Mouse (Mus musculus): Measurements from ENCODE around the gene Wdr38. TPM values are rescaled to one million over a fixed set of nuclear protein-coding genes. Genes with fewer than 3 reads are reported as not detected.

Wdr38 gene
- total RNA-seq, 1 experiment from 2014 or later = 0.85 TPM

Other genes with a start within 250 kb of the Wdr38 start
- gene Nr6a1, start 69.8 kb upstream of the Wdr38 start, total RNA-seq (2021) = 9.5 and 10.2 TPM in 2 replicates
- 9.3 and 10.6 TPM in 2 replicates for gene Olfml2a, start 65.5 kb upstream of the Wdr38 start, total RNA-seq (2021)
- gene Arpc5l, start 7.9 kb downstream of the Wdr38 start, total RNA-seq (2021) = 71.2 and 78.8 TPM in 2 replicates
- 390 and 397 TPM in 2 replicates for gene Rpl35, start 8.1 kb downstream of the Wdr38 start, total RNA-seq (2021)
- gene Golga1, start 68.1 kb downstream of the Wdr38 start, total RNA-seq (2021) = 32.8 and 38.5 TPM in 2 replicates
- 9.7 and 12.9 TPM in 2 replicates for gene Scai, start 193.3 kb downstream of the Wdr38 start, total RNA-seq (2021)
- gene Ppp6c, start 229.0 kb downstream of the Wdr38 start, total RNA-seq (2021) = 80.2 and 89.7 TPM in 2 replicates

All from adrenal gland, postnatal 25 days (tissue).